Comparison of ENCODE assay signal across 16 mouse cellular contexts in the genomic region with DNA sequence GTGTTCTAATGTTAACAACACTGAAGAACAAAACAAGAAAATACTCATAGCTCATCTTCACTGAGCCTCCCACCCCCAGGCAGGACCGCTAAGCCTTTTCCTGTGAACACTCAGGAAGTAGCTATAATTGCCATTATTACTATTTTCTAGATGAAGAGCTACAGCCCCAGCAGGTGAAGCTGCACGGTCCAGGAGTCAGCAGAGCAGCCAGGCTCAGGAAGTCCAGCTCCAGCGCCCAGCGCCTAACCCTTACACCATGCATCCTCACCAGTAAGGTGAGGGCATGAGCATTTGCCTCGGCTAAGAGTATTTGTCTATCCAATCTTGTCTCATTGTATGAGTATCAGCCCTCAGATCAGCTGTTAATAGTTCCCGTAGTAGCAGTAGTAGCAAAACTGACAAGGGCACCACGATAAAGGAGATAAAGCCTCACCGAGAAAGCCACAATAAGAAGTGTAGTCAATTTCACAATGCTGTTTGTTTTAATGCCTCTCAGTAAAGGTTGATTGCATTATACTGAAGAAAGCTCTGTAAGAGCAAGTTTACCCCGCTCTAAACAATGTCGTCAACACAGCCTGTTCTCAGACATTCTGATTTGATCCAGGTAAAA. TPM values are rescaled to one million over a fixed set of nuclear protein-coding genes. Genes with fewer than 3 reads are reported as not detected.
DNase-seq lines count a peak whose midpoint lies in the region; ATAC-seq and TF ChIP-seq lines count a peak whose summit lies in the region.
"Had no signal": no experiment of that assay in that cellular context is flagged by ENCODE, and none has a peak within 500 bp of the region (broad histone marks: within the 10 kb centered on the region; RNA-seq: fewer than 3 reads in every experiment).

No protein-coding gene starts in this region.

- DNase-seq in kidney, adult 2 months: peak; percentile 18
- no peak for DNase-seq in kidney, adult 8-10 months
- no peak for DNase-seq in midbrain, embryonic 14.5 days
- DNase-seq in MEL (ENCODE audit: low read depth, low spot score): no peak
- no peak for DNase-seq in gastrocnemius, adult 8-10 months (ENCODE audit: low spot score in 2 of 2)
- DNase-seq in urinary bladder, postnatal 36 days (ENCODE audit: low spot score in 2 of 2): no peak
- DNase-seq: cerebellum, adult 18-20 months; heart, postnatal 4 days; layer of hippocampus, postnatal 36 days; liver, embryonic 13.5 days had no signal

- H3K4me1 ChIP-seq in kidney, adult 2 months (ENCODE audit: control insufficient read depth, insufficient read depth, low read length): peaks cover 9% of the 10 kb centered on the region
- H3K4me1 ChIP-seq in midbrain, embryonic 15.5 days: peaks cover 12% of the 10 kb centered on the region
- peaks cover 2% of the 10 kb centered on the region; the same call in 1 of the 2 replicates for H3K4me1 ChIP-seq in midbrain, embryonic 14.5 days (ENCODE audit: control insufficient read depth, insufficient read depth, low read length)
- H3K4me1 ChIP-seq in MEL (ENCODE audit: control insufficient read depth in 1 of 2, insufficient read depth in 2 of 2, low read length in 2 of 2): peaks cover 31 to 38% of the 10 kb centered on the region in 2 experiments

- H3K9me3 ChIP-seq in midbrain, embryonic 15.5 days: no peaks in the 10 kb centered on the region
- no peaks in the 10 kb centered on the region for H3K9me3 ChIP-seq in midbrain, embryonic 14.5 days (ENCODE audit: control insufficient read depth, low read length)
- no peaks in the 10 kb centered on the region for H3K9me3 ChIP-seq in MEL (replicated peaks; ENCODE audit: insufficient read depth, low read length)
- H3K9me3 ChIP-seq: forebrain, embryonic 13.5 days; heart, embryonic 13.5 days; liver, embryonic 13.5 days; neural tube, embryonic 15.5 days had no signal

- H3K9ac ChIP-seq in midbrain, embryonic 15.5 days: no peak overlapping the region
- no peak overlapping the region for H3K9ac ChIP-seq in midbrain, embryonic 14.5 days (replicated peaks; ENCODE audit: low read length)
- H3K9ac ChIP-seq in MEL (ENCODE audit: control insufficient read depth, low read depth, low read length, poor library complexity, severe bottlenecking): no peak overlapping the region
- H3K9ac ChIP-seq: forebrain, embryonic 13.5 days; heart, embryonic 13.5 days; liver, embryonic 13.5 days; neural tube, embryonic 15.5 days had no signal

- H3K27ac ChIP-seq in kidney, adult 2 months (ENCODE audit: insufficient read depth, low read depth, low read length): no peak overlapping the region
- H3K27ac ChIP-seq in midbrain, embryonic 15.5 days: no peak overlapping the region
- no peak overlapping the region for H3K27ac ChIP-seq in midbrain, embryonic 14.5 days (replicated peaks; ENCODE audit: low read depth, low read length)
- H3K27ac ChIP-seq in MEL (ENCODE audit: control insufficient read depth, low read depth, low read length): peak overlapping the region; percentile 19; the same call in 1 of the 2 replicates
- H3K27ac ChIP-seq: forebrain, embryonic 13.5 days; heart, embryonic 13.5 days; liver, embryonic 13.5 days; neural tube, embryonic 15.5 days had no signal

- no peaks in the 10 kb centered on the region for H3K36me3 ChIP-seq in kidney, adult 2 months (ENCODE audit: control insufficient read depth, insufficient read depth, low read length)
- H3K36me3 ChIP-seq in midbrain, embryonic 15.5 days (replicated peaks): no peaks in the 10 kb centered on the region
- no peaks in the 10 kb centered on the region for H3K36me3 ChIP-seq in midbrain, embryonic 14.5 days (ENCODE audit: control insufficient read depth, insufficient read depth, low read length)
- peaks cover 1 to 59% of the 10 kb centered on the region in 2 experiments; a peak in 2 of 4 replicates for H3K36me3 ChIP-seq in MEL (ENCODE audit: control insufficient read depth in 1 of 2, insufficient read depth in 2 of 2, low read length in 2 of 2)
- H3K36me3 ChIP-seq: heart, embryonic 13.5 days; liver, embryonic 13.5 days; neural tube, embryonic 15.5 days had no signal

- TF ChIP-seq CTCF in kidney, adult 2 months (conservative IDR thresholded peaks at IDR 0.05; ENCODE audit: insufficient read depth, insufficient read length, low read depth, low read length): no peak
- TF ChIP-seq CTCF in MEL (IDR thresholded peaks at IDR 0.05 in 2 of 3, conservative IDR thresholded peaks at IDR 0.05 in 1 of 3; ENCODE audit: control insufficient read depth in 1 of 3, insufficient read depth in 1 of 3, low read depth in 2 of 3, low read length in 3 of 3, poor library complexity in 1 of 3, severe bottlenecking in 1 of 3): no peak

- H3K27me3 ChIP-seq in kidney, adult 2 months (replicated peaks; ENCODE audit: control insufficient read depth, insufficient read depth, low read length): no peaks in the 10 kb centered on the region
- H3K27me3 ChIP-seq in midbrain, embryonic 15.5 days (replicated peaks): no peaks in the 10 kb centered on the region
- no peaks in the 10 kb centered on the region for H3K27me3 ChIP-seq in midbrain, embryonic 14.5 days (ENCODE audit: control insufficient read depth, insufficient read depth, low read length)
- no peaks in the 10 kb centered on the region for H3K27me3 ChIP-seq in MEL (ENCODE audit: control insufficient read depth in 1 of 2, insufficient read depth in 2 of 2, low read length in 2 of 2)
- H3K27me3 ChIP-seq: CH12.LX; forebrain, embryonic 13.5 days; heart, embryonic 13.5 days; liver, embryonic 13.5 days; neural tube, embryonic 15.5 days had no signal

- 0 out of 2 replicates have a peak, but pooled peaks have one; percentile 42 for ATAC-seq in midbrain, embryonic 15.5 days (replicated peaks)
- ATAC-seq in midbrain, embryonic 14.5 days (ENCODE audit: low FRiP score, low TSS enrichment): no peak
- ATAC-seq in megakaryocyte progenitor cell, adult 5-6 weeks (replicated peaks; ENCODE audit: poor library complexity): peak; percentile 32
- ATAC-seq: forebrain, embryonic 13.5 days had no signal

- TF ChIP-seq RAD21 in MEL (IDR thresholded peaks at IDR 0.05; ENCODE audit: low read depth, low read length): no peak

- peak; percentile 53 to 54; a peak in 3 of 4 replicates for TF ChIP-seq EP300 in MEL (IDR thresholded peaks at IDR 0.05; ENCODE audit: low read depth in 1 of 2, low read length in 2 of 2)

- peaks cover 75% of the 10 kb centered on the region for H3K79me2 ChIP-seq in MEL (ENCODE audit: control insufficient read depth, insufficient read depth, low read length, poor library complexity)

- 46% methylated on average over 10 of the region's 10 CpGs for WGBS in kidney, adult 2 months
- WGBS in midbrain, embryonic 15.5 days: 79% methylated on average over 10 of the region's 10 CpGs
- 80% methylated on average over 10 of the region's 10 CpGs for WGBS in midbrain, embryonic 14.5 days

- H3K4me2 ChIP-seq in midbrain, embryonic 15.5 days: no peak overlapping the region
- H3K4me2 ChIP-seq in midbrain, embryonic 14.5 days (ENCODE audit: low read length): no peak overlapping the region
- H3K4me2 ChIP-seq: forebrain, embryonic 13.5 days; heart, embryonic 13.5 days; liver, embryonic 13.5 days; neural tube, embryonic 15.5 days had no signal

- H3K4me3 ChIP-seq in kidney, adult 2 months (ENCODE audit: insufficient read depth, low read depth, low read length): no peak overlapping the region
- H3K4me3 ChIP-seq in midbrain, embryonic 15.5 days: no peak overlapping the region
- H3K4me3 ChIP-seq in midbrain, embryonic 14.5 days (replicated peaks; ENCODE audit: low read depth, low read length): no peak overlapping the region
- no peak overlapping the region for H3K4me3 ChIP-seq in MEL (ENCODE audit: control insufficient read depth in 1 of 2, insufficient read depth in 1 of 2, low read depth in 2 of 2, low read length in 2 of 2)
- H3K4me3 ChIP-seq: forebrain, embryonic 13.5 days; heart, embryonic 13.5 days; liver, embryonic 13.5 days; neural tube, embryonic 15.5 days had no signal

- TF ChIP-seq POLR2A in kidney, adult 2 months (IDR thresholded peaks at IDR 0.05; ENCODE audit: low read depth, low read length): no peak
- TF ChIP-seq POLR2A in MEL (IDR thresholded peaks at IDR 0.05; ENCODE audit: control insufficient read depth in 1 of 2, insufficient read depth in 1 of 2, low read depth in 1 of 2, low read length in 2 of 2, poor library complexity in 1 of 2): no peak

TF ChIP-seq in MEL, 35 proteins besides CTCF, POLR2A, EP300 and RAD21 (continues in another document):
- TF ChIP-seq CHD2 (IDR thresholded peaks at IDR 0.05; ENCODE audit: low read length) (no peak), MYB (IDR thresholded peaks at IDR 0.05; ENCODE audit: low read depth, low read length) (no peak), USF1 (IDR thresholded peaks at IDR 0.05; ENCODE audit: low read depth, low read length) (no peak), POLR2AphosphoS2 (IDR thresholded peaks at IDR 0.05; ENCODE audit: low read length) (no peak), ETS1 (IDR thresholded peaks at IDR 0.05; ENCODE audit: low read depth, low read length) (peak; percentile 89), ZNF384 (IDR thresholded peaks at IDR 0.05; ENCODE audit: low read depth, low read length) (no peak), E2F4 (IDR thresholded peaks at IDR 0.05; ENCODE audit: borderline replicate concordance, low read depth, low read length) (no peak), TCF12 (IDR thresholded peaks at IDR 0.05; ENCODE audit: low read depth, low read length) (peak; percentile 48), BHLHE40 (IDR thresholded peaks at IDR 0.05; ENCODE audit: borderline replicate concordance, low read depth, low read length) (no peak), UBTF (IDR thresholded peaks at IDR 0.05; ENCODE audit: borderline replicate concordance, insufficient read depth, low read depth, low read length) (no peak), HCFC1 (IDR thresholded peaks at IDR 0.05; ENCODE audit: low read depth, low read length) (no peak), ZKSCAN1 (IDR thresholded peaks at IDR 0.05; ENCODE audit: low read depth, low read length) (no peak), JUND (IDR thresholded peaks at IDR 0.05; ENCODE audit: low read depth, low read length) (no peak), MAX (IDR thresholded peaks at IDR 0.05; ENCODE audit: low read length) (no peak), SIN3A (IDR thresholded peaks at IDR 0.05; ENCODE audit: low read length) (peak; percentile 70; the same call in 1 of the 2 replicates), NELFE (IDR thresholded peaks at IDR 0.05; ENCODE audit: low read depth, low read length) (no peak)

RNA-seq across cellular contexts. Expression of a gene that starts 21.9 kb away (rescaled TPM):
- 20.1 and 27.6 TPM in 2 replicates for polyA plus RNA-seq in kidney, adult 2 months (2012; rRNA removed)
- 12.5 and 14.2 TPM in 2 replicates for polyA plus RNA-seq in midbrain, embryonic 15.5 days (2015; fragmentation: Nextera tagmentation; extraction: Ambion mirVana)
- 13.9 and 19.4 TPM in 2 replicates for polyA plus RNA-seq in midbrain, embryonic 14.5 days (2014; fragmentation: Nextera tagmentation; extraction: Ambion mirVana)
- total RNA-seq in MEL (2012; rRNA removed): 45.0 and 48.4 TPM in 2 replicates
- 10 to 100 TPM; 36.0 to 65.0 TPM for polyA plus RNA-seq in MEL (2012; ENCODE audit: insufficient read depth in 1 of 2, insufficient read length in 2 of 2, low read depth in 1 of 2, low replicate concordance in 2 of 2, missing spikeins in 1 of 2)
- total RNA-seq in megakaryocyte progenitor cell, adult 5-6 weeks (2015): 27.6 and 28.0 TPM in 2 replicates
- total RNA-seq in megakaryocyte progenitor cell, adult 5-6 weeks (2017): 6.7 and 11.0 TPM in 2 replicates
- 10 to 100 TPM; 22.4 to 31.5 (median 26.2) TPM for total RNA-seq in gastrocnemius, adult 8-10 months (2022)
